Mouse (Mus musculus) ES-Bruce4 (cell line): Measurements from ENCODE around the gene Ttbk1.

Experiments used
- CTCF ChIP-seq: IDR thresholded peaks from one replicate; pipeline ENCODE4 v1.8.1; 2011; ENCODE audit warnings: low read depth, low read length
- EP300 ChIP-seq: IDR thresholded peaks from 2 replicates; pipeline ENCODE4 v1.6.1; 2011; ENCODE audit warnings: low read depth, low read length; ENCODE audit not compliant: insufficient read depth

GRCm38 (mm10) chr17:46484461-46484875, 3.0 kb downstream of the Ttbk1 start:
- peak; percentile 33 for TF ChIP-seq CTCF
- no peak for TF ChIP-seq EP300
